Mouse (Mus musculus): ENCODE data around the gene Gnb2. TPM values are rescaled to one million over a fixed set of nuclear protein-coding genes. Genes with fewer than 3 reads are reported as not detected.
A peak's percentile ranks its signal among the peaks of the same experiment; 100 is the strongest.

The Gnb2 gene
- polyA plus RNA-seq, 1 experiment from 2014 or later = 460 TPM

GRCm38 (mm10) chr5:137534762-137535161 lies 1.5 kb upstream of the Gnb2 start:
- DNase-seq (ENCODE audit: low spot score) = no peak
- 93% methylated on average over 3 of the region's 3 CpGs for WGBS

DNA sequence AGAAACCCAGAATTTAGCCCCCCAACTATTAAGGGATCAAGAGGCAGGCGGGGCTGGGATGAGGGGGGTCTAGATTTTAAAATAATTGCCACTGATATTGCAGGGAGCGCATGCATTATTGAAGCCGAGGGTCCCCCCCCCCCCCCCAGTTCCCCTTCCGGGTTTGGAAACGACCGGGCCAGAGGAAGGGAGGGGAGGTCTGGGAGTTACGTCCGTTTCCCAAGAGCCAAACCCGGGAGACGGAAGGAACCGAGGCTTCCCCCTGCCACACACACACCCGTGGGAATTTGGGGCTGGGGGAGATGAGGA lies 548 bp downstream of the Gnb2 start:
- 0% methylated on average over 12 of the region's 12 CpGs for WGBS
- no peak for DNase-seq (ENCODE audit: low spot score)

More at GRCm38 (mm10) chr5:137534762-137535161, 1.5 kb upstream of the Gnb2 start:
- H3K9me3 ChIP-seq = no peaks in the 10 kb centered on the region
- H3K36me3 ChIP-seq = peaks cover 8% of the 10 kb centered on the region
- H3K4me3 ChIP-seq = no peak overlapping the region
- H3K27ac ChIP-seq = no peak overlapping the region
- H3K4me1 ChIP-seq (replicated peaks) = peaks cover 29% of the 10 kb centered on the region
- H3K27me3 ChIP-seq (ENCODE audit: insufficient read depth, poor library complexity, severe bottlenecking) = no peaks in the 10 kb centered on the region

GRCm38 (mm10) chr5:137532131-137532807 lies 1.0 kb downstream of the Gnb2 start:
- 1% methylated on average over 19 of the region's 19 CpGs for WGBS
- Histone ChIP-seq H3K27ac (peak overlapping the region; percentile 95), H3K4me1 (replicated peaks) (peaks cover 52% of the 10 kb centered on the region), H3K9me3 (no peaks in the 10 kb centered on the region), H3K36me3 (peaks cover 33% of the 10 kb centered on the region), H3K4me3 (peak overlapping the region; percentile 82), H3K27me3 (ENCODE audit: insufficient read depth, poor library complexity, severe bottlenecking) (no peaks in the 10 kb centered on the region)
- DNase-seq (ENCODE audit: low spot score) = peak; percentile 57

More for the DNA sequence above, 548 bp downstream of the Gnb2 start:
- peak overlapping the region; percentile 95 for H3K27ac ChIP-seq
- H3K36me3 ChIP-seq = peaks cover 28% of the 10 kb centered on the region
- H3K27me3 ChIP-seq (ENCODE audit: insufficient read depth, poor library complexity, severe bottlenecking) = no peaks in the 10 kb centered on the region
- peak overlapping the region; percentile 82 for H3K4me3 ChIP-seq
- H3K4me1 ChIP-seq (replicated peaks) = peaks cover 49% of the 10 kb centered on the region
- H3K9me3 ChIP-seq = no peaks in the 10 kb centered on the region

GRCm38 (mm10) chr5:137531414-137532130 lies 1.7 kb downstream of the Gnb2 start:
- DNase-seq (ENCODE audit: low spot score) = peak; percentile 90
- H3K27ac ChIP-seq = peak overlapping the region; percentile 95
- H3K27me3 ChIP-seq (ENCODE audit: insufficient read depth, poor library complexity, severe bottlenecking) = no peaks in the 10 kb centered on the region
- H3K36me3 ChIP-seq = peaks cover 40% of the 10 kb centered on the region
- WGBS = under 1% methylated on average over 51 of the region's 51 CpGs
- peak overlapping the region; percentile 82 for H3K4me3 ChIP-seq
- H3K9me3 ChIP-seq = no peaks in the 10 kb centered on the region
- peaks cover 59% of the 10 kb centered on the region for H3K4me1 ChIP-seq (replicated peaks)

GRCm38 (mm10) chr5:137530588-137531413 lies 2.5 kb downstream of the Gnb2 start:
- peak; percentile 73 for DNase-seq (ENCODE audit: low spot score)
- Histone ChIP-seq H3K27ac (peak overlapping the region; percentile 95), H3K9me3 (no peaks in the 10 kb centered on the region), H3K4me3 (peak overlapping the region; percentile 82), H3K36me3 (peaks cover 47% of the 10 kb centered on the region), H3K27me3 (ENCODE audit: insufficient read depth, poor library complexity, severe bottlenecking) (no peaks in the 10 kb centered on the region), H3K4me1 (replicated peaks) (peaks cover 66% of the 10 kb centered on the region)
- under 1% methylated on average over 46 of the region's 46 CpGs for WGBS

DNA sequence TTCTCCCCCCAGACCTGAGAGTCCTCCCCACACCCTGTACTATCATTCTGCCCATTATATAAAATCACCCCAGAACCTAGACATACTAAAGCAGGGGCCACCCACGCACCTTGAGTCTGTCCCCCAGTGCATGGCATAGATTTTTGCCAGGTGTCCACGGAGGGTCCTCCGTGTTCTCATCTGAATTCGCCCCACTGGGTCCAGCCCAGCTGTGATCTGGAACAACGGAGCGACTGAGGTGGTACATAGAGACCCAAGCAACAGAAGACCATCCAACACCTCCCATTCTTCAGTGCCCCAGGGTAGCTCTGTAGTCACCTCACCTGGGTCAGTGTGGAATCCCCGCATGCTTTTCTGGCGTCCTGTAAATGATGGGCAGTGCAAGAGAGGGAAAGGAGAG lies 3.2 kb downstream of the Gnb2 start:
- Histone ChIP-seq H3K4me1 (replicated peaks) (peaks cover 73% of the 10 kb centered on the region), H3K27ac (peak overlapping the region; percentile 95), H3K36me3 (peaks cover 54% of the 10 kb centered on the region), H3K4me3 (peak overlapping the region; percentile 82), H3K27me3 (ENCODE audit: insufficient read depth, poor library complexity, severe bottlenecking) (no peaks in the 10 kb centered on the region), H3K9me3 (no peaks in the 10 kb centered on the region)
- DNase-seq (ENCODE audit: low spot score) = no peak
- 80% methylated on average over 8 of the region's 8 CpGs for WGBS

- Histone ChIP-seq H3K36me3 (peaks cover 61% of the 10 kb centered on the region), H3K9me3 (no peaks in the 10 kb centered on the region), H3K27ac (peak overlapping the region; percentile 95), H3K27me3 (ENCODE audit: insufficient read depth, poor library complexity, severe bottlenecking) (no peaks in the 10 kb centered on the region), H3K4me3 (peak overlapping the region; percentile 82), H3K4me1 (replicated peaks) (peaks cover 74% of the 10 kb centered on the region)
- no peak for DNase-seq (ENCODE audit: low spot score)
- 73% methylated on average over 15 of the region's 15 CpGs for WGBS
Measured at GRCm38 (mm10) chr5:137529221-137529995, 3.9 kb downstream of the Gnb2 start.

GRCm38 (mm10) chr5:137528247-137528968 lies 4.9 kb downstream of the Gnb2 start:
- 89% methylated on average over 22 of the region's 22 CpGs for WGBS
- H3K9me3 ChIP-seq = no peaks in the 10 kb centered on the region
- peaks cover 69% of the 10 kb centered on the region for H3K4me1 ChIP-seq (replicated peaks)
- H3K27ac ChIP-seq = peak overlapping the region; percentile 4; the same call in 1 of the 2 replicates
- no peak for DNase-seq (ENCODE audit: low spot score)
- no peak overlapping the region for H3K4me3 ChIP-seq
- H3K27me3 ChIP-seq (ENCODE audit: insufficient read depth, poor library complexity, severe bottlenecking) = no peaks in the 10 kb centered on the region
- peaks cover 71% of the 10 kb centered on the region for H3K36me3 ChIP-seq

- Histone ChIP-seq H3K27me3 (ENCODE audit: insufficient read depth, poor library complexity, severe bottlenecking) (no peaks in the 10 kb centered on the region), H3K36me3 (peaks cover 81% of the 10 kb centered on the region), H3K4me3 (peak overlapping the region; percentile 4; the same call in 1 of the 2 replicates), H3K4me1 (replicated peaks) (peaks cover 71% of the 10 kb centered on the region), H3K9me3 (no peaks in the 10 kb centered on the region), H3K27ac (peak overlapping the region; percentile 66)
- no peak for DNase-seq (ENCODE audit: low spot score)
- WGBS = 58% methylated on average over 1 of the region's 1 CpGs
Measured at GRCm38 (mm10) chr5:137527413-137527812, 5.9 kb downstream of the Gnb2 start.

- no peaks in the 10 kb centered on the region for H3K9me3 ChIP-seq
- peaks cover 65% of the 10 kb centered on the region for H3K4me1 ChIP-seq (replicated peaks)
- H3K27ac ChIP-seq = peak overlapping the region; percentile 70
- H3K4me3 ChIP-seq = 0 out of 2 replicates have a peak overlapping the region, but pooled peaks have one; percentile 16
- 47% methylated on average over 16 of the region's 16 CpGs for WGBS
- no peaks in the 10 kb centered on the region for H3K27me3 ChIP-seq (ENCODE audit: insufficient read depth, poor library complexity, severe bottlenecking)
- peaks cover 91% of the 10 kb centered on the region for H3K36me3 ChIP-seq
- no peak for DNase-seq (ENCODE audit: low spot score)
Measured at GRCm38 (mm10) chr5:137526192-137526936, 6.9 kb downstream of the Gnb2 start.

- Histone ChIP-seq H3K4me1 (replicated peaks) (peaks cover 56% of the 10 kb centered on the region), H3K27me3 (ENCODE audit: insufficient read depth, poor library complexity, severe bottlenecking) (no peaks in the 10 kb centered on the region), H3K27ac (peak overlapping the region; percentile 56; the same call in 1 of the 2 replicates), H3K36me3 (peaks cover 99% of the 10 kb centered on the region), H3K9me3 (no peaks in the 10 kb centered on the region), H3K4me3 (no peak overlapping the region)
- 78% methylated on average over 16 of the region's 16 CpGs for WGBS
- DNase-seq (ENCODE audit: low spot score) = no peak
Measured at GRCm38 (mm10) chr5:137525511-137525910, 7.8 kb downstream of the Gnb2 start.

Data from hindbrain, embryonic 10.5 days (tissue).